Mouse (Mus musculus) stomach, postnatal 0 days (tissue): ENCODE data around the gene Cfap157.

Experiments used
- CTCF ChIP-seq: IDR thresholded peaks from 2 replicates; pipeline ENCODE4 v1.5.1; 2016; ENCODE audit warnings: antibody characterized with exemption, low read depth, mild to moderate bottlenecking, moderate library complexity
- EP300 ChIP-seq: optimal IDR thresholded peaks from 2 replicates; pipeline ENCODE3; 2016; ENCODE audit warnings: antibody characterized with exemption

GRCm38 (mm10) chr2:32781710-32782109 is 2.5 kb downstream of the Cfap157 start:
- peak; percentile 14; the same call in 1 of the 2 replicates for TF ChIP-seq CTCF
- no peak for TF ChIP-seq EP300
